Mouse (Mus musculus) kidney, embryonic 16.5 days (tissue): ENCODE measurements at regions not wholly inside any gene's neighbourhood (a gene's known extent, or its start where the extent isn't known, plus 50 kb on each side); places are given as distances from the start of the nearest gene placed in this dataset.

Experiments
- ATAC-seq: fragments of 200-750 bp; cut with Nextera tagmentation; 2 replicates; pipeline ENCODE4 v1.8.0; 2017; ENCODE audit warnings: moderate TSS enrichment; ENCODE audit not compliant: low FRiP score, low TSS enrichment
- H3K27ac ChIP-seq: fragments of 300-500 bp; sonication (generic); 2 replicates; pipeline ENCODE4 v1.5.1; 2014; ENCODE audit warnings: low read length
- H3K27me3 ChIP-seq: fragments of 300-500 bp; sonication (generic); 2 replicates; pipeline ENCODE4 v1.6.1; 2014; ENCODE audit warnings: low read length, control low read depth, mixed read lengths; ENCODE audit not compliant: insufficient read depth
- H3K36me3 ChIP-seq: fragments of 300-500 bp; sonication (generic); 2 replicates; pipeline ENCODE4 v1.6.1; 2014; ENCODE audit warnings: low read length, control low read depth, mixed read lengths; ENCODE audit not compliant: insufficient read depth
- H3K4me1 ChIP-seq: fragments of 300-500 bp; sonication (generic); 2 replicates; pipeline ENCODE4 v1.6.1; 2014; ENCODE audit warnings: low read length, control low read depth, mixed read lengths; ENCODE audit not compliant: insufficient read depth
- H3K4me2 ChIP-seq: fragments of 300-500 bp; sonication (generic); replicated peaks from 2 replicates; pipeline ENCODE4 v1.6.1; 2014; ENCODE audit warnings: low read depth, low read length
- H3K4me3 ChIP-seq: fragments of 300-500 bp; sonication (generic); 2 replicates; pipeline ENCODE4 v1.5.1; 2014; ENCODE audit warnings: mild to moderate bottlenecking, low read length
- H3K9ac ChIP-seq: fragments of 300-500 bp; sonication (generic); replicated peaks from 2 replicates; pipeline ENCODE4 v1.6.1; 2014; ENCODE audit warnings: low read length
- H3K9me3 ChIP-seq: fragments of 300-500 bp; sonication (generic); 2 replicates; pipeline ENCODE4 v1.6.1; 2016; ENCODE audit warnings: low read length, control low read depth
- WGBS: fragments of 180-500 bp; shearing (Covaris S2); extraction: QIAGEN DNeasy Blood & Tissue Kit; methylation state at CpG from one replicate; pipeline ENCODE4 v1.1.7; 2014; 5-methylcytosine and 5-hydroxymethylcytosine counted together

DNA sequence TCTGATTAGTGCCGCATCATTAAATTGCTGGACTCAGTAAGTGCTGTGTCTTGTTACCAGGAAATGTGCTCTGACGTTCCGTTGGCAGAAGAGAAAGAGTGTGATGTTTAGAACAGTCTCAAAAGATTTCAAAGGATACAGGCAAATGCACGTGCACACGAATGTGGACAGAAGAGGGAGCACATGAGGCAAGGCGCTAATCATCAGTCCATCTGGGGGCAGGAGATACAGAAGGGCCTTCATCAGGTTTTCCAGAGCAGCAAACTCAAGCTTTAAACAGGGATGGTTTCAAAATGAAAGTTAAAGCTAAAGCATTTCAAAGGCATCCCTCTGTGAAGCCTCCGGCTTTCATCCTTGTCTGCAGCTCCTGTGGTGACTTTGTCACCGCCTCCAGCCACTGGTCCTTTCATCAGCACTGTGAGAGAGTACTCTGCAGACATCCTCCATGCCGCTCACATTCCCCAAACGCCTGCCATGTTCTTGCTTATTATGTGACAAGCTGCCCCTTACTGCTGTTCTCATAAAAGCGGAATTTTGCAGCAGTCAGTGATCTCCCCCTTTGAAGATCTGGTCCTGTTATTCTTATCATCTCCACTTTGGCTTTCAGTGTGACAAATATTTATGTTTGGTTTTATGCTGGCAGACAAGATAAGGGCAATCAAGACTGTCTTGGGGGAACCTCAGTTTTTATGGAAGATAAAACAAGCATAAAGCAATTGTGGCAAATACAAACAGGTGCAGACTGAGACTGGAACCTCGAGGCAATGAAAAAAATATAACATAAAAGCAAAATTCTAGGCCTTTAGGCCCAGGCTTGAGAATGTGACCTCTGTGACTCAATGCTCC, 111.5 kb upstream of the Tmem150c start:
- Histone ChIP-seq H3K27me3 (no peaks in the 10 kb centered on the region), H3K4me2 (no peak overlapping the region), H3K27ac (no peak overlapping the region), H3K36me3 (no peaks in the 10 kb centered on the region), H3K4me3 (no peak overlapping the region), H3K9ac (no peak overlapping the region), H3K4me1 (no peaks in the 10 kb centered on the region), H3K9me3 (peaks cover 3% of the 10 kb centered on the region; the same call in 1 of the 2 replicates)
- ATAC-seq = no peak
- WGBS = 54% methylated on average over 12 of the region's 12 CpGs

DNA sequence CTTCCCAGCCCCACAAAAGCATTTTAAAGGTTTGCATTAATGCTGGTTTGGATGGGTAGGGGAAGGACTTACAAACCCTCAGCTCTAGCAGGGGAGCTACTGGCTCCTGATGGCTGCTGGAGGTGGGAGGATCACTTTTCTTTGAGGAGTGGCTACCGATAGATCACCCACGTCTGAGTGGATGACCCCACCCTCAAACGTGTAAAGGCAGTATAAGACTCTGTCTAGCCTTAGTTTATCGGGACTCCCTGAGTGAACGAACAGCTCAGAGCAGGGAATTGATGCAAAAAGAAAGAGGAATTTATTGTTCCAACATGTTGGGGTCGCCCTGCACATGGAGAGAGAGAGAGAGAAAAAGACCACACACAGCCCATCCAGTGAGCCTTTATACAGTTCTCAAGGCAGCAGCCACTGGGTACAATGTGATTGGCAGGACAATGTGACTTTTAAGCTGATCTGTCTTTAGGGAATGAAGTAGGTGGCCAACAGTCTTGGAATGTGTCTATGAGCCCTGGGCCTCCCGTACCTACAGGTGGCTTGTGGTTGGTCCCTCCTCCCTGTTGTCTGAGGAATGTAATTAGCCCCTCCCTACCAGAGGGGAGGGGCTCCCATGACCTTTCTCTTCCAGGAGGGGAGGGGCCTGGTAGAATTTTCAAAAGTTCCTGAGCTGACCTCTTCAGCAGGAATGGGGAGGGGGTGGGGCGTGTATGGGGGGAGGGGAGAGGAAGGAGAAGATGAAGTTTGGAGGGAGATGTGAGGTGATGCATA, 108.7 kb upstream of the Tmem150c start:
- H3K27ac ChIP-seq = no peak overlapping the region
- no peak overlapping the region for H3K4me2 ChIP-seq
- H3K9me3 ChIP-seq = peaks cover 3% of the 10 kb centered on the region; the same call in 1 of the 2 replicates
- 59% methylated on average over 8 of the region's 8 CpGs for WGBS
- no peaks in the 10 kb centered on the region for H3K4me1 ChIP-seq
- no peaks in the 10 kb centered on the region for H3K36me3 ChIP-seq
- no peak for ATAC-seq
- H3K27me3 ChIP-seq = no peaks in the 10 kb centered on the region
- no peak overlapping the region for H3K9ac ChIP-seq
- H3K4me3 ChIP-seq = no peak overlapping the region

DNA sequence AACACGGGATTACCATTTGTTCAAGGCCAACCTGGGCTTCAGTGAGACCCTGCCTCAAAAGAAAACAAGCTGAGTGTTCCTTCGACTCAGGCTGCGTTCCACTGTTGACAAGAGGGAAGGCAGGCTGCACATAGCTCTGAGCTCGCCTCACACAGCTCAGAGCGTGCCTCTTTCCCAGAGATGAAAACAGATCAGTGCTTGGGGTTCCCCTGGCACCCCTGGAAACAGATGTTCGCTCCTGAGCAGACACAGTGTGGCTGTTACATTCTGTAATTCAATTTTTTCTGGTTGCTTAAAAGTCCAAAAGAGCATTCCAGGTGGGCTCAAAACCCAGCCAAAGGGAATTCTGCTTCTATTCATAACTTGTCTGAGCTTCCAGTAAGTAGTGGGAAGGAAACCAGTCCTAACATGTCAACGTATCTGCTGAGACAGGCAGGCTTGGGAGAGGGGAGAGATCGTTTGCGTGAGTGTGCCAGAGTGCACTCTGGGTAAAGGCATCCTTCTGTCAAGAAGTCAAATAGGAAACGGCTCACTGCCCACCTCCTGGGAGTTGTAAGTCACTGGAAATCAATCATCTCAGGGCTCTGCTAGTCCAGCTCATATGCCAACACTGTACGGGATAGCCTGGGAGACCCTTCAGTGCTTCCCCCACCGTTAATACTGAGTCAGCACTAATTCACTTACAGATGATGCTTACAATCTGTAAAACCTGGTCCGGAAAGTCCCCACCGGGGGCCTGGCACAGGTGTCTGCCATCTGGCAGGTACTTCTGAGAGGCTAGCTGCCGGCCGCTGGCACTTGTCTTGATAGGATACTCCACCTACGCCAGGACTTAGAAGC, 107.3 kb upstream of the Tmem150c start:
- ATAC-seq = no peak
- Histone ChIP-seq H3K27ac (no peak overlapping the region), H3K4me2 (no peak overlapping the region), H3K9me3 (no peaks in the 10 kb centered on the region), H3K4me3 (no peak overlapping the region), H3K4me1 (no peaks in the 10 kb centered on the region), H3K36me3 (no peaks in the 10 kb centered on the region), H3K27me3 (no peaks in the 10 kb centered on the region), H3K9ac (no peak overlapping the region)
- 49% methylated on average over 17 of the region's 17 CpGs for WGBS

DNA sequence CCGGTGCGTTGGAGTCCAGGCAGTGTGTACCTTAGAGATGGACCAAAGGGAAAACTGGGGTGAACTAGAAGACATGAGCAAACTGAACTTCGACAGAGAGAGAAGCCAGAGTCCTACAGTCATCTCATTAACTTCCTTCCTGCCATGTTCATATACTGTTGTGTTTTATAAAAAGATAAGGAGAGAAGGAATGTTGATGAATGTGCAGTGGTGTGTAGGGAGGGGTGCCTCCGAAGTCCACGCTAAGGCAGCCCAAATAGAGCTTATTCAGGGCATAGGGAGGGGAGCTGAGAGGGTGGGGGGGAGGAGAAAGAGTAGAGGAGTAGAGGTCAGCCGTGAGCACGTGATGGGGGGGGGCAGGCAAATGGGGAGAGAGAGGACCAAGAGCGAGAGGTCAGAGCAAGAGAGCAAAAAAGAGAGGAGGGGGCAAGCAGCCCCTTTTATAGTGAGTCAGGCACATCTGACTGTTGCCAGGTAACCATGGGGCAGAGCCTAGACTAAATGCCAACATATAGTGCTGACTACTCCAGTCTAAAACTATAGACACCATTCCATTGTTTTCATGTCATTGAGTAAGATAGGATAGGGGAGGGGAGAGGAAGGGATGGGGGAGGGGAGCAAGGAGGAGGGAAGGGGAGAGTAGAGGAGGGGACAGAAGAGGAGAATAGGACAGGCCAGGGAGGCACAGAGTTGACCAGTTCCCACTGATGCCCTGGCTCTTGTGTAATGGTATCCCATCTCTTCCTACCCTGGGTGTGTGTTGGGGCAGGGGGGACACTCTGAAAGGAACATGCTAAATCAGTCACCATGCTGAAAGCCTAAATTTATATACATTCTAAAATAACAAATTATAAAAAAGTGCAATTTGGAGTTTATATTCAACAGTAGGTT, 100.4 kb upstream of the Tmem150c start:
- no peak overlapping the region for H3K4me3 ChIP-seq
- H3K27ac ChIP-seq = peak overlapping the region; percentile 88
- ATAC-seq = peak; percentile 71; the same call in 1 of the 2 replicates

DNA sequence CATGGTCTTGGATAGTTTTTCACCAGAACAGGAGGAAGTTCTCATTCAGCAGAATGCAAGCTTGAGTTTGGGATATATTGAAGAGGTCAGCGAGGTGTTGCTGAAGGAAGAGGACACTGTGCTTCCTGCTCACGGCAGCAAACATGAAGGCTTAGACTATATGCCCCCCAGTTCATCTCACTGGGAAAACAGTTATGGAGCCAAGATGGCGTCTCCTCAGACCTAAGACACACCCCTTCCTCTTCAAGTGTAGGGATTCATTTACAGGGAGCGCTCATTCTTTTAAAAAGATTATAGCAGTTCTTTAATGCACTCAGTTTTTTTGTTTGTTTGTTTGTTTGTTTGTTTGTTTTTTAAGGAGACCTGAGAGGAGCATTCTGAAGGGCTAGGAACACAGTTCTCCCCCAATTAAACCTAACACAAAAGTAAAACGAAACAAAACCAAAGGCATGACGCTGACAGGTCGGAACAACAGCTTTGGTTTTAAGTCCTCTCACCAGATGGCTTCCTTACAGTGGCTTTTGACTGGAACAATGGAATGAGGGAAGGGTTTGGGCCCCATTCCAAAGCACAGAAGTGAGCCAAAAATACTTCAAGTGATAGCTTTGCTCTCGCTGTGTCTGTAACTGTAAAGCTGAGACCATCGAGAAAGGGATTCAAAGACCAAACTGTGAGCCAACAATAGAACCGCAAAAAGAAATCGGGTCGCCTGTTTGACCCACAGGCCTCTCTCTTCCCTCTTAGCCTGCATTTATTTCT, 99.5 kb upstream of the Tmem150c start:
- H3K9me3 ChIP-seq = no peaks in the 10 kb centered on the region
- H3K27ac ChIP-seq = peak overlapping the region; percentile 88
- peak; percentile 69 for ATAC-seq
- H3K4me2 ChIP-seq = peak overlapping the region; percentile 10; the same call in 1 of the 2 replicates
- H3K4me1 ChIP-seq = peaks cover 11% of the 10 kb centered on the region; the same call in 1 of the 2 replicates
- H3K36me3 ChIP-seq = no peaks in the 10 kb centered on the region
- H3K9ac ChIP-seq = no peak overlapping the region
- no peak overlapping the region for H3K4me3 ChIP-seq
- no peaks in the 10 kb centered on the region for H3K27me3 ChIP-seq
- 58% methylated on average over 12 of the region's 12 CpGs for WGBS

More for the DNA sequence above, 100.4 kb upstream of the Tmem150c start:
- no peaks in the 10 kb centered on the region for H3K27me3 ChIP-seq
- H3K9ac ChIP-seq = no peak overlapping the region
- WGBS = 57% methylated on average over 8 of the region's 8 CpGs
- no peak overlapping the region for H3K4me2 ChIP-seq
- H3K36me3 ChIP-seq = no peaks in the 10 kb centered on the region
- H3K9me3 ChIP-seq = no peaks in the 10 kb centered on the region
- peaks cover 7% of the 10 kb centered on the region; the same call in 1 of the 2 replicates for H3K4me1 ChIP-seq

DNA sequence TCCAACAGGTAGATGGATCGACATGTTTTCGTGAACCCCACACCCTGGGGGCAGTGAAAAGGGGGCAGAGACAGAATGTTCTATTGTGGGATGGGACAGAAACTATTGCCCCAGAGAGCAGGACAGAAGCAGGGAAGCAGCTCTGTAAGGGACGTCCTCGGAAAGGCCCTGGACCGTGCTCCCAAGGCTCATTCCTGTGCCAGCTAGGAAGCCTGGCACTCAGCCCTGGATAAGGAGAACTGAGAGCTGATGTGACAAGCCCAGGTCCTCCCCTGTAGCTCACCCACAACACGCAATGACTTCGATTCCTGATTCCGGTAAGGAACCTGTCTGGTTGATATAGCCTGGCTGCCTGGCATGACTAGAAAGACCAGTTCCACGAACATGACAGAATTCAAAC, 95.7 kb upstream of the Tmem150c start:
- Histone ChIP-seq H3K9me3 (no peaks in the 10 kb centered on the region), H3K4me2 (no peak overlapping the region), H3K4me1 (peaks cover 11% of the 10 kb centered on the region; the same call in 1 of the 2 replicates), H3K36me3 (no peaks in the 10 kb centered on the region), H3K4me3 (no peak overlapping the region), H3K27ac (no peak overlapping the region), H3K27me3 (no peaks in the 10 kb centered on the region), H3K9ac (no peak overlapping the region)
- WGBS = 74% methylated on average over 9 of the region's 9 CpGs
- no peak for ATAC-seq

DNA sequence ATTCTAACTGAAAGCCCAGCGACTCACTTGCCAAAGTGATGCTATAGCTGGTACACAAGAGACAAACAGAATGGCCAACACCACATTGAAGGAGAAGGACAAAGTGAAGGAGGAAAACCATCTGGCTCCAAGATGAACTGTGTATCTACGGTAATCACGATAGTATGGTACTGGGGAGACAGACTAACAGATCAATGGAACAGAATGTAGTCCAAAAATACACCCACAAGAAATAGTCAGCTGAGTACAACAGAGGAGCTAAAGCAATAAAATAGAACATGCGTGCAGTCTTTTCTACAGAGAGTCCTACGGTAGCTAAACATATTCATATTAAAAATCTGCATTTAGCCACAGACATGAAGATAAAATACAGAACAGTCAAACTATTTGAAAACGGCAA, 92.4 kb upstream of the Tmem150c start:
- Histone ChIP-seq H3K36me3 (no peaks in the 10 kb centered on the region), H3K4me1 (peaks cover 5% of the 10 kb centered on the region; the same call in 1 of the 2 replicates), H3K27me3 (no peaks in the 10 kb centered on the region), H3K27ac (no peak overlapping the region), H3K4me2 (no peak overlapping the region), H3K9me3 (no peaks in the 10 kb centered on the region), H3K9ac (no peak overlapping the region), H3K4me3 (no peak overlapping the region)
- 95% methylated on average over 6 of the region's 6 CpGs for WGBS
- ATAC-seq = no peak

DNA sequence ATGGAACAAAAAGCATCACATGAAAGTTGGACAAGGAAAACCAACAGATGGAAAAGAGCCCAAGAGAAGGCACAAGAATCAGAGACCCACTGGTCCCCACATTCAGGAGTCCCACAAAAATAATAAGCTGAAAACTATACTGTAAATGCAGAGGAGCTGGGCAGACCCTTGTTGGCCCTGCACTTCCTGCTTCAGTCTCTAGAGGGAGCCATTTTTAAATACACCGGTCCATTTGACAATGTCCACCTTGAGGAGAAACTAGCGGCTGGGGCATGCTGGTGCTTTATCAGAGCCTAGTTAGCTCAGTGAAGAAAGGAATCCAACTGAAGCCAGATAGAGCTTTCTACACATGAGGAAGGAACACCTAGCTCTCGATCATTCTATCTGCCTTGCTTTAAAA, 90.1 kb upstream of the Tmem150c start:
- no peaks in the 10 kb centered on the region for H3K9me3 ChIP-seq
- H3K9ac ChIP-seq = no peak overlapping the region
- ATAC-seq = no peak
- H3K4me3 ChIP-seq = no peak overlapping the region
- WGBS = 67% methylated on average over 3 of the region's 3 CpGs
- H3K4me1 ChIP-seq = peaks cover under 1% of the 10 kb centered on the region; the same call in 1 of the 2 replicates
- no peaks in the 10 kb centered on the region for H3K27me3 ChIP-seq
- no peak overlapping the region for H3K27ac ChIP-seq
- no peak overlapping the region for H3K4me2 ChIP-seq
- H3K36me3 ChIP-seq = no peaks in the 10 kb centered on the region
